Mouse (Mus musculus) heart, postnatal 0 days (tissue): Measurements from ENCODE around the gene Vps72. TPM values are rescaled to one million over a fixed set of nuclear protein-coding genes. Genes with fewer than 3 reads are reported as not detected.

Source experiments
- ATAC-seq: fragments of 200-750 bp; cut with Nextera tagmentation; 2 replicates; pipeline ENCODE4 v1.8.0; 2017; ENCODE audit warnings: low read depth, moderate number of reproducible peaks, moderate library complexity; ENCODE audit not compliant: insufficient read depth
- DNase-seq: peaks from one replicate; pipeline ENCODE4 v3.0.0-alpha.2; 2016; ENCODE audit warnings: low spot score
- H3K27ac ChIP-seq: fragments of 300-500 bp; sonication (generic); 2 replicates; pipeline ENCODE4 v1.5.1; 2014; ENCODE audit warnings: low read depth, mild to moderate bottlenecking
- H3K27me3 ChIP-seq: fragments of 300-500 bp; sonication (generic); 2 replicates; pipeline ENCODE4 v1.6.1; 2014; ENCODE audit warnings: low read length, mixed read lengths; ENCODE audit not compliant: control insufficient read depth, insufficient read depth
- H3K36me3 ChIP-seq: fragments of 300-500 bp; sonication (generic); replicated peaks from 2 replicates; pipeline ENCODE4 v1.6.1; 2014; ENCODE audit warnings: low read length, mixed read lengths; ENCODE audit not compliant: control insufficient read depth, insufficient read depth
- H3K4me1 ChIP-seq: fragments of 300-500 bp; sonication (generic); 2 replicates; pipeline ENCODE4 v1.6.1; 2014; ENCODE audit warnings: antibody characterized with exemption; ENCODE audit not compliant: control insufficient read depth, insufficient read depth
- H3K4me2 ChIP-seq: fragments of 300-500 bp; sonication (generic); 2 replicates; pipeline ENCODE4 v1.6.1; 2014; ENCODE audit warnings: low read depth, mild to moderate bottlenecking, low read length, moderate library complexity
- H3K4me3 ChIP-seq: fragments of 300-500 bp; sonication (generic); 2 replicates; pipeline ENCODE4 v1.5.1; 2014; ENCODE audit warnings: low read depth, low read length
- H3K9ac ChIP-seq: fragments of 300-500 bp; sonication (generic); replicated peaks from 2 replicates; pipeline ENCODE4 v1.6.1; 2014; ENCODE audit warnings: low read depth, low read length, mixed read lengths
- H3K9me3 ChIP-seq: fragments of 300-500 bp; sonication (generic); replicated peaks from 2 replicates; pipeline ENCODE4 v1.6.1; 2016; ENCODE audit warnings: low read length; ENCODE audit not compliant: control insufficient read depth
- CTCF ChIP-seq: IDR thresholded peaks from 2 replicates; pipeline ENCODE4 v1.5.1; 2016; ENCODE audit warnings: antibody characterized with exemption, control low read depth, low read depth
- EP300 ChIP-seq: IDR thresholded peaks from 2 replicates; pipeline ENCODE4 v1.6.1; 2016; ENCODE audit warnings: antibody characterized with exemption, low read depth
- WGBS: fragments of 180-500 bp; shearing (Covaris S2); extraction: QIAGEN DNeasy Blood & Tissue Kit; methylation state at CpG from one replicate; pipeline ENCODE4 v1.1.7; 2014; 5-methylcytosine and 5-hydroxymethylcytosine counted together
- polyA plus RNA-seq: library from polyadenylated mRNA; unstranded; fragments of >200 nt; fragmentation: Nextera tagmentation; extraction: Ambion mirVana; gene quantifications from 2 replicates; pipeline ENCODE4 v1.2.1, GENCODE M21; 2015
- total RNA-seq: library from RNA; depleted of rRNA; stranded (reverse); fragments of >200 nt; gene quantifications from 2 replicates; pipeline ENCODE4 v1.2.3, GENCODE M21; 2014; ENCODE audit warnings: low replicate concordance; rRNA removed

Vps72 gene
- total RNA-seq (54.9 and 69.3 TPM in 2 replicates), polyA plus RNA-seq (60.8 and 66.9 TPM in 2 replicates)

GRCm38 (mm10) chr3:95110911-95111726 is at the start of gene Vps72:
TSS of gene Vps72 (plus strand) at chr3:95111022.
- H3K36me3 ChIP-seq = peaks cover 5% of the 10 kb centered on the region; the same call in 1 of the 2 replicates
- peak within 1 kb of the TSS; percentile 63 for H3K4me2 ChIP-seq
- H3K4me3 ChIP-seq = peak within 1 kb of the TSS; percentile 87
- no peaks in the 10 kb centered on the region for H3K9me3 ChIP-seq
- peaks cover 6% of the 10 kb centered on the region for H3K4me1 ChIP-seq
- H3K9ac ChIP-seq = peak within 1 kb of the TSS; percentile 85
- peak within 1 kb of the TSS; percentile 95 for H3K27ac ChIP-seq
- TF ChIP-seq CTCF (no peak), EP300 (0 out of 2 replicates have a peak, but pooled peaks have one; percentile 50)
- DNase-seq (peak; percentile 94), ATAC-seq (peak; percentile 71)
- WGBS = under 1% methylated on average over 53 of the region's 54 CpGs
- H3K27me3 ChIP-seq = no peaks in the 10 kb centered on the region

DNA sequence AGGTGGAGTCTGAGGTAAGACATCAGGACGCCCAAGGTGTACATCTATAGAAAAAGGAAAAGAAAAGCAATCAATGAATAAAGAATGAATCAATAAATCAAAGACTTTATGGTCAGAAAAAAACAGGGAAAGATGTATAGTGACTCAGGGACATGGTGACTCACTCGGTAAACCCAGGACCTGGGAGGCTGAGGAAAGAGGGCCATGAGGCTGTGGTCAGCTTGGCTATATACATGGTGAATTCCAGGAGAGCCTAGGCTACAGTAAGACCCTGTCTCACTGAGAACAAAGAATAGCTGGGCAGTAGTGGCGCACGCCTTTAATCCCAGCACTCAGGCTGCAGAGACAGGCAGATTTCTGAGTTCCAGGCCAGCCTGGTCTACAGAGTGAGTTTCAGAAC is 47.1 kb upstream of the Vps72 start:
- Histone ChIP-seq H3K27ac (no peak overlapping the region), H3K27me3 (no peaks in the 10 kb centered on the region), H3K4me1 (no peaks in the 10 kb centered on the region), H3K4me3 (no peak overlapping the region), H3K36me3 (peaks cover 96% of the 10 kb centered on the region), H3K9me3 (no peaks in the 10 kb centered on the region), H3K4me2 (no peak overlapping the region), H3K9ac (no peak overlapping the region)
- DNase-seq (no peak), ATAC-seq (no peak)
- no peak for TF ChIP-seq EP300
- no peak for TF ChIP-seq CTCF
- 92% methylated on average over 4 of the region's 4 CpGs for WGBS

GRCm38 (mm10) chr3:95065553-95065952 is 45.3 kb upstream of the Vps72 start:
- Histone ChIP-seq H3K4me1 (no peaks in the 10 kb centered on the region), H3K4me2 (no peak overlapping the region), H3K36me3 (peaks cover 94% of the 10 kb centered on the region), H3K27me3 (no peaks in the 10 kb centered on the region), H3K9ac (no peak overlapping the region), H3K27ac (no peak overlapping the region), H3K4me3 (no peak overlapping the region), H3K9me3 (no peaks in the 10 kb centered on the region)
- DNase-seq = no peak
- TF ChIP-seq CTCF = no peak
- TF ChIP-seq EP300 = no peak
- no peak for ATAC-seq
- 81% methylated on average over 1 of the region's 1 CpGs for WGBS

- no peaks in the 10 kb centered on the region for H3K9me3 ChIP-seq
- no peak overlapping the region for H3K4me2 ChIP-seq
- no peak overlapping the region for H3K9ac ChIP-seq
- no peak overlapping the region for H3K27ac ChIP-seq
- H3K36me3 ChIP-seq = peaks cover 94% of the 10 kb centered on the region
- DNase-seq (no peak), ATAC-seq (no peak)
- WGBS = 90% methylated on average over 6 of the region's 6 CpGs
- H3K4me1 ChIP-seq = no peaks in the 10 kb centered on the region
- no peak overlapping the region for H3K4me3 ChIP-seq
- TF ChIP-seq EP300 (no peak), CTCF (no peak)
- no peaks in the 10 kb centered on the region for H3K27me3 ChIP-seq
Observed at GRCm38 (mm10) chr3:95066095-95066494, 44.7 kb upstream of the Vps72 start.

DNA sequence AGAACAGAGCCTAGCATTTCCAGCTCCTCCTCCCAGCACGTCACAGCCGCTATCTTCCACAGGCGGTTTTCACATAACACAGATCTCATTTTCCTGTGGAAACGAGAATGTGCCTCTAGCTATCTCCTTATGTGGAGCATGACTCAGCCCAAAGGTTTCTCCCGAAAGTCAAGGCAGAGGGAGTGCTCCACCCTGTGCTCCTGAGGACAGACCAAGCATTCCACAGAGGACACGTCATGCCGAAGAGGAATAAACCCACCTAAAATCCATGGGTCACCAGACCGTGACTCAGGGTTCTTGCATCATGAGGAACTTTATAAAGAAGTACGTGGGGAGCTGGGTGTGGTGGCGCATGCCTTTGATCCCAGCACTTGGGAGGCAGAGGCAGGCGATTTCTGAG is 44.3 kb upstream of the Vps72 start:
- Histone ChIP-seq H3K4me1 (no peaks in the 10 kb centered on the region), H3K9me3 (no peaks in the 10 kb centered on the region), H3K27me3 (no peaks in the 10 kb centered on the region), H3K27ac (no peak overlapping the region), H3K4me2 (no peak overlapping the region), H3K9ac (no peak overlapping the region), H3K36me3 (peaks cover 94% of the 10 kb centered on the region), H3K4me3 (no peak overlapping the region)
- ATAC-seq = peak; percentile 62; the same call in 1 of the 2 replicates
- no peak for TF ChIP-seq CTCF
- WGBS = 69% methylated on average over 11 of the region's 11 CpGs
- peak; percentile 44 for DNase-seq
